Mouse (Mus musculus): ENCODE results near the gene Tnpo1.
A peak's percentile ranks its signal among the peaks of the same experiment; 100 is the strongest.
"Not testable (repeated sequence)": the region's sequence is repeated elsewhere in the genome, so short reads cannot be mapped to it uniquely, and the experiment has no call there.

The Tnpo1 gene

DNA sequence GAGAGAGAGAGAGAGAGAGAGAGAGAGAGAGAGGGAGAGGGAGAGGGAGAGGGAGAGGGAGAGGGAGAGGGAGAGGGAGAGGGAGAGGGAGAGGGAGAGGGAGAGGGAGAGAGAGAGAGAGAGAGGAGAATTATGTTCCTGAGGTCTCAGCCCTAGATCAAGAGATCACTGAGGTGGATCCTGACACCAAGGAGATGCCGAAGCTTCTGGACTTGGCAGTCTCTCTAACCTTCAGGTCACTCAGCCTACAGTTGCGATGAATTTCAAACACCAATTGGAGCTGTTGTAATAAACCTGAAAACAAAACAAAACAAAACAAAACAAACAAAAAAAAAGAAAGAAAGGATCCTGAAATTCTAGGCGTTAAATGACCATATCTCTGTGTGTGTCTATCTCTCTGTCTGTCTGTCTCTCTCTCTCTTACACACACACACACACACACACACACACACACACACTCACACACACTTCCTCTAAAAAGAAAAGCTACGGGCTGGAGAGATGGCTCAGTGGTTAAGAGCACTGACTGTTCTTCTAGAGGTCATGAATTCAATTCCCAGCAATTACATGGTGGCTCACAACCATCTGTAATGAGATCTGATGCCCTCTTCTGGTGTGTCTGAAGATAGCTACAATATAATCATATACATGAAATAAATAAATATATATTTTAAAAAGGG is 109.1 kb downstream of the Tnpo1 start:
- not testable (repeated sequence) for DNase-seq

DNA sequence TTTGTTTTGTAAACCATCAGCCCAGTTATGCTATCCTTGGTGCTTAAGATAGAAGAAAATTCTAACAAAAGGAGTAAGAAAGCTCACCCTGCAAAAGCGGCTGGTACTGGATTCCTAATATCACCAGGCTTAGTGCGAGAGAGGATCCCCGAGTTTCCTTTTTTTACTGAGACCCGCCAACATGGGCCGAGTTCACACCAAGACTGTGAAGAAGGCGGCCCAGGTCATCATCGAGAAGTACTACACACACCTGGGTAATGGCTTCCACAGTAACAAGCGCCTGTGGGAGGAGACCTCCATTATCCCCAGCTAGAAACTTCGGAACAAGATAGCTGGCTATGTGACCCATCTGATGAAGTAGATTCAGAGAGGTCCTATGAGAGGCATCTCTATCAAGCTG is 109.6 kb downstream of the Tnpo1 start:
- no peak for DNase-seq

DNA sequence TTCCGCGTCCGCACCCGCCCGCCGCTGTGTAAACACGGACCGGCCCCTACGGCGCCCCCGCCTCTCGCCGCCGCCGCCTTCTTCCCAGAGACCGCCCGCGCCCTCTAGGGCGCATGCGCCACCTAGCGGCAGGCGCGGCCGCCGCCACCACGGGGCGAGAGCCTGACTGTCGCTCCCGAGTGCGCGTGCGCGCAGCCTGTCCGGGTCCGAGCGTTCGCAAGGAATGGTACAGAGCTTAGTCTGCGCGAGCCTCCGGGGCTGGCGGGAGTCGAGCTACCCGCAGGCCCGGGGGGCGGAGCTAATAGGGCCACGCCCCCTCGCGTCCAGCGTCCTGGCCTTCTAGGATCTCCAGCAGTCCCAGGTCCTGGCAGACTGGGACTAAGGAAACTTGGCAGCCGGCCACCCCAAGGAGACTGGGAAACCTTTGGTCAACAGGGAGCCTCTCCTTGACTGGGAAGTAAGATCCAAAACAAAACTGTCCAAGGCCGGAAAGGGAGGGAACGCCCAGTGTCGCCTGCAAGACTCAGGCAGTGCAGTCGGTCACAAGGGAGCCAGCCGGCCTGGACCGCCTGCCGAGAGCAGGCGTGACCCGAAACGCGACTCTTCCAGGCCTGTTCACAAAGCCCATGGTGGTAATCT is 110.9 kb downstream of the Tnpo1 start, which contains the start of gene Fcho2:
Fcho2 (minus strand) TSS at position 303 of the 639 bp plus-strand sequence.
- peak; percentile 94 to 95 for DNase-seq

DNA sequence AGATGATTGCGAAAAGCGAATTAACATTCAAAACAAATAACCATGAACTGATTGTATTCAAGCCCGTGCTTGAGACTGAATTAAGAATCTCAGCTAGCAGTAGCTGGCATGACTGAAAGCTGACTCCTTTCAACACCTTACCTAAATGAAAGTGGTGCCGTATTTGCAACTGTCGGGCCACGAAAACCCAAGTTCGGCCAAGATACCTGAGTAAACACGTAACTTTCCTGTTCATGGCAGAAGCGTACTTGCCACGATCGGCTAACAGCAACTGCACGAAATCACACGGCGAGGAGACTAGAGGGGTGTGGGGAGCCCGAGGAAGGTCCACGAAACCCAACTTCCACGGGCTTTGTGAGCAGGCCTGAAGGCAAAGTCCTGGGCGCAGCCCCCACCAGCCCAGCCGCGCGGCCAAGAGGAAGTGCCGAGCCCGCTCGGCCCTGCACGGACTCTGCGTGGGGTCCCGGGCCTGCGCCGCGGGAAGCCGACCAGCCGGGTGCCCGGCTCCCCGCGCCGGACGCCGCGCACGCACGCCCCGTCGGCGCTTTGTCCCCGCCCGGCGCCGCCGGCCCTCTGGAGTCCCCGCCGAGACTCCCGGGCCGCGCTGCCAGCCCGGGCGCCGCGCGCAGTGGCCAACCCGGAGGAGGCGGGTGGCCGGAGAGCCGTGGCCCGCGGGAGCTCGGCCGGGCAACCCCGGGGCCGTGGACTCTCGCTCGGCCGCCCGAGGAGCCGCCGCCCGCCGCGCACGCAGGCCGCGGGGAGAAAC is 111.7 kb downstream of the Tnpo1 start:
- DNase-seq = peak; percentile 38 to 62

DNA sequence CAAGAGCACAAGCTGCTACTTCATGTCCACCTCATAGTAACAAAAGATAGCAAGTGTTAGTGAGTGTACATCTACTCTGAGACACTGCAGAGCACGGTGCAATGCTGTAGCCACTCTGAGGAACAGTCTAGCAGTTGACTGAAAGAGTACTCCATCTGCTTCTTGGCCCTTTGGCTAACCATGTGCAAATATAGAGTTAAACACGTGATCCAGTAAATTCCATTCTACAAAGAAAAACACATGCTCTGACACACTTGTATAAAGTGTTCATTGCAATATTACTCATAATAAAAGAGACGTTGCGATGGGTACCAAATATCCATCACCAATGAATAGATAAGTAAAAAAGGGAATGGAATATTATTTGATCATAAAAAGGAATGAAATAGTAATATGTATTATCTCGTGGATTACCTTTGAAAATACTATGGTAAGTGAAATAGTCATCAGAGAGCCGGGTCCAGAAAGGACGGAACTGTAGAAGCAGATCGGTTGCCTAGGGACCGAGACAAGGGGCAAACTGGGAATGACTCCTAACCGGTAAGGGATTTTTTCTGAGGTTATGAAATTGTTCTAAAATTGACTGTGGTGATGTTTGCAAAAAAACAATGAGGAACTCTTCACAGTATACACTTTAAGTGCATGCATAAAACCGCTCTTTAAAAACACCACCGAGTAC is 112.4 kb downstream of the Tnpo1 start:
- DNase-seq = no peak

DNA sequence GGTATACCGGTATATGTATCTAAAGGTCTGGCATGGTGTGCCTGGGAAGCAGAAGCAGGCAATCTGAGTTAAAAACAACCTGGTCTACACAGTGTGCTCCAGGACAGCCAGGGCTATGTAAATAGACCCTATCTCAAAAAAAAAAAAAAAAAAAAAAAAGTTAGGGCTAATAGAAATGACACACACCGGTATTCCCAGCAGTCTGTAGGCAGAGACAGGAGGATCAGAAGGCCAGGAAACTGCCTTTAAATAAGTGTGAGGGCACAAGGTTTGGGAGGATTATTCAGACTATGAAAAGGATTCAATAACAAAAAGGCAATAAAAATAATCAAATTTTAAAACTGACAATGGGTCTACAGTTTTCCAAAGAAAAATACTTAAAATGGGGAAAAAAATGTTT is 113.0 kb downstream of the Tnpo1 start:
- no peak for DNase-seq

DNA sequence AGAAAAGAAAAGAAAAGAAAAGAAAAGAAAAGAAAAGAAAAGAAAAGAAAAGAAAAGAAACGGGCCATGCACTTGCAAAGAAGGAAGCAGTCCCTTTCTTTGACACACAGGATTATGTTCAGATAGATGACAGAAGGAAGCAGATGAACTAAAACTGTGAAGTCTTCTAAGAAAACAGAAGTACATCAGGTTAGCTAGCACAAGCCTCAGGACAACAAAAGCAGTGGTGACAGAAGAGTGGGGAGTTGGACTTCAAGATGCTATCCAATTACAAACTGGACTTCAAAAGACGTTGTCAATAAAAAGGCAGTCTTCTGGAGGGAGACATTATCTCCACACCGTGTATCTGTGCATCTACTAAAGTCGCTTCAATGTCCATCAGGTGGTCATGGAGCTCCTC is 113.9 kb downstream of the Tnpo1 start:
- no peak for DNase-seq

DNA sequence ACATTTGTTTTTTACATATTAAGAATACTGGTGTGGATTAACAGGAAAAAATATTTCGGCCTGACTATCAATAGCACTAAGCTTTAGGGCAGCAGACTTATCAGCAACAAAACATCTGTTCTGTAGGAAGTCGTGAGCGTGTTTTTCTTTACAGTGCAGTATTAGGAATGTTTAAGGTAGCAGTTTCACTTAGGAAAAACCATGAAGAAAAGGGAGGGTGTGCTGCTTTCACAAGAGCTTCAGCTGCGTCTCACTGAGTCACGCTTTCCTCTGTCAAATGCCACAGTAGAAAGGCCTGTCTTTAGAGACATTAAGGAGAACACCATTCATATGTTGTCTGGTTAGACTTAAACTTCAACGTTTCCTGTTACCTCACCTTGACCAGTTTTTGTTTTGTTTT is 116.0 kb downstream of the Tnpo1 start:
- no peak for DNase-seq

DNA sequence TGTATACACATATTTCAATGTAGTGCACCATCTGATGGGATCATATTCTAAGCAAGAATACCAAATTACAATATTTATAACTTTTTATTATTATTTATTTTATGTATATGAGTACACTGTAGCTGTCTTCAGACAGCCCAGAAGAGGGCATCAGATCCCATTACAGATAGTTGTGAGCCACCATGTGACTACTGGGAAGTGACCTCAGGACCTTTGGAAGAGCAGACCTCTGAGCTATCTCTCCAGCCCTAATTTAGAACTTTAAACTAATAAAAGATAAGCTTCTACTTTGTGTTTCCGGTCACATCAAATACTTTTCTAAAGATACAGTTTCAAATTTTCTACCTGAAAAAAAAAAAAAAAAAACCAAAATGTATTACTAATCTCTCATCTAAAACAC is 117.1 kb downstream of the Tnpo1 start:
- DNase-seq = no peak

DNA sequence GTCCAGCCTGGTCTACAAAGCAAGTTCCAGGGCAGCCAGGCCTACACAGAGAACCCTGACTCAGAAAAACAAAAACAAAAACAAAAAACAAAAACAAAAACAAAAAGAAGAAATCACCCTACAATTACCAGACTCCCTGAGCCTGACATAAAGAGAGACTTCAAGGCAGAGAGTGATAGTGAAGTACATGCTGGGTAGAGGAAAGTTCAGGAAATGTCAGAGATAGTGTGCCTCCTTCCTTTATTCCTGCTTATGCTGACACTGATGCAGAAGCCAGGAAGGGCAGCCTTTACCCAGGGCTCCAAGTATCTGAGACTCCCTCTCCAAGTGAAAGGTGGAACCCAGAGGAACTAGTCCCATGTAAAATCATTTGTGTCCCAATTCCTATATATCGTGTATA is 121.7 kb downstream of the Tnpo1 start:
- no peak for DNase-seq

DNA sequence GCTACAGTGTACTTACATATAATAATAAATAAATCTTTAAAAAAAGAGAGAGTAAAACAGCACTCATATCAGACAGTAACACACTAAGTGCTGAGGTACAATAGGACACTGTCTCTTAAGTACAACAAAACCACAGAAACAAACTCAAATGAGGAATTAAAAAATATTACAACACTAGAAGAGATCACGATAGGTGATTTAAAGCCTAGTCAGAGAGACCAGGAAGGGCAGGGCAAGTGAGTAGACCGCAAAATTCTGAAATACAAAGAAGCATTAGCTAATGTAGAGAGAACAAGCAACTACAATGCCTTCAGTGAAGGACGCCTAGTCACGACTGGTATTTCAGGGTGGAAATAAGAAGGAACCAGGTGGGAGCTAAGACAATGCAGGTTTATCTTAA is 122.5 kb downstream of the Tnpo1 start:
- DNase-seq = no peak

DNA sequence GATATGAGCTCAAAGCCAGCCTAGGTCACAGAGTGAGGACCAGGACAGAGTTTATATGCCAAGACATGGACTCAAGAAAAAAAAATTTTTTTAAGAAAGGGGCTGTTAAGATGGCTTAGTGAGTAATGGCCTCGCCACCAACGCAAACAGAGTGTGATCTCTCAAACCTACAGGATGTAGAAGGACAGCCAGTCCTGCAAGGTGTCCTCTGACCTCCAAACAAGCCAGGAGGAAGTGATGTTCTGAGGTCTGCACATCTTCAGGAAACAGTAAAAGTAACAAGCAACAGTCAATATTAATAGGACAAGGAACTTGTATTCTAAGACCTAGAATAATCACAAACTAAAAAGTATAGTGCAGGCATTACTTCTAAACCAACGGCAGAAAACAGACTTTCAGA is 123.2 kb downstream of the Tnpo1 start:
- DNase-seq = no peak

DNA sequence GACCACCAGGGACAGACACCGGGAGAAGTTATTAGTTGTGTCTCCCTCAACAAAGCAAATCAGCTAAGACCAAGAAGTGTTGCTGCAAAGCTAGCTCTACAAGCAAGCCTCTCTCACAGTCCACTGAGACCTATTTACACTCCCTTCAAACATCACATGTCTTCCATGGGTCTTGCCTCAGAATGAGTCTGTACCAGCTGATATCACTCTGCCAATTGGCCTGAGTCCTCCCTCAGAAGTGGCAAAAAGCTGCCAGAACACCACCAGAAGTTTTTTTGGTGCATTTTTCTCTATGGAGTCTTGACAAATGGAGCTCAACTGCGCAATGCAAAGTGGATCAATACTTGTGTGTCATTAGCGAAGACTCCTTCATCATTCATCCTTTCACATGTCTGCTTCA is 130.7 kb downstream of the Tnpo1 start:
- DNase-seq = no peak

DNA sequence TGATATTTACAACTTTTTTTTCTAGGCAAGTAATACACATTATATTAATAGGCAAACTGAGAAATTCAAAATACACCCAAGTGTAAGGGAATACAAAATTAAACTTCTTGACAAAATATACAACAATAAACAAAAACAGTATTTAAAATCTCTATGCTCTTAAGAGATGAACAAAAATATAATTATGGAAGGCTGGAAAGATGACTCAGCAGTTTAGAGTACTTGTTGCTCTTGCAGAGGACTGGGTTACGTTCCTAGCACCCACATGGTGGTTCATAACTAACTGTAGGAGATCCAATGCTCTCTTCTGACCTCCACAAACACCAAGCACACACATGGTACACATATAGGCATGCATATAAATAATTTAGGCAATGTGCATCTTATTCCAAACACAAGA is 133.3 kb downstream of the Tnpo1 start:
- DNase-seq = no peak

DNA sequence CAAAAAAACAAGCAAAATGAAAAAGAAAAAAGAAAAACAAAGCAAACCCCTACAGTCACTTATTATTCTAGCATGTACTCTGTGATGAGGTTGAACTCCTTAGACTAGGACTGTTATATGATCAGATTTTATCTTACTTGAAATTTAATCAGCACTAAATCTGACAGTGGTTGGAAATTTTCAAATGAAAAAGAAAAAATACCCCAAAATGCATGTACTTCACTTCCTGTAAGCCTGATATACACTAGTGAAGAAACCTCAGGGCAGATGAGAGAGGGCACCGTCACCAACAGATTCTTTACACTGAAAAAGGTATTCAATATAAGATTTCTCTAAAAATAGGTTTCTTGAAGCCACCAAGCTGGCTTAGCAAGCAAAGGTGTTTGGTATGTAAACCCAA is 134.5 kb downstream of the Tnpo1 start:
- DNase-seq = no peak
